ENCODE assay signal across 19 mouse cellular contexts in the genomic region with DNA sequence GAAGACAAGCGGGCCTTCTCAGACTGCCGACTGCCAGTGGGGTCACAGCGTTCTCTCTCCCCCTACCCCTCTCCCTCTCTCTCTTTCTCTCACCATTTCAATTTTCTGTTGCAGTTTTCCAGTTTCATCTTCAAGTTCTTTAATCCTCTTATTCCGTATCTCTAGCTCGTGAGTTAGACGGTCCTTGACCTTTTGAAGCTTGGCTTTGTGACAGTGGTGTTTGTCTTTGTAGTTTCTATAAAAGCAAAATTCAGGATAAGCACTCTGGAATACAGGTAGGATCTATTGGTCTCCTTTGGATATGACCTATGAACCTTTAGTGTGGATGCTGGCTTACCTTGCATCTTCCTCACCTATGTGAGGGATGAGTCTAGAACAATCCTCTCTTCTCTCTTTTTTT.
"Had no signal": no experiment of that assay in that cellular context is flagged by ENCODE, and none has a peak within 500 bp of the region (broad histone marks: within the 10 kb centered on the region; RNA-seq: fewer than 3 reads in every experiment).

No protein-coding gene starts in this region.

- ATAC-seq: midbrain, embryonic 16.5 days had no signal

- H3K9ac ChIP-seq: lung, embryonic 14.5 days; midbrain, embryonic 12.5 days; neural tube, embryonic 13.5 days; neural tube, embryonic 15.5 days had no signal

- H3K4me2 ChIP-seq: lung, embryonic 14.5 days; midbrain, embryonic 12.5 days; neural tube, embryonic 13.5 days; neural tube, embryonic 15.5 days had no signal

- H3K36me3 ChIP-seq: midbrain, embryonic 10.5 days; midbrain, embryonic 12.5 days; neural tube, embryonic 13.5 days had no signal

- H3K4me3 ChIP-seq: midbrain, embryonic 10.5 days; midbrain, embryonic 12.5 days; myocyte; neural tube, embryonic 13.5 days; neural tube, embryonic 15.5 days had no signal

- H3K27ac ChIP-seq: midbrain, embryonic 10.5 days; midbrain, embryonic 12.5 days; neural tube, embryonic 13.5 days; neural tube, embryonic 15.5 days had no signal

- H3K27me3 ChIP-seq: midbrain, embryonic 12.5 days; neural tube, embryonic 13.5 days; neural tube, embryonic 15.5 days had no signal

- H3K9me3 ChIP-seq: midbrain, embryonic 10.5 days; midbrain, embryonic 12.5 days; neural tube, embryonic 13.5 days; neural tube, embryonic 15.5 days had no signal

- DNase-seq: lung, adult 18-20 months; lung, embryonic 14.5 days; lung, postnatal 10 days; lung, postnatal 4 days; midbrain, embryonic 14.5 days; retina, postnatal 1 day; right cerebral cortex, adult 18-20 months; right cerebral cortex, postnatal 25 days; right cerebral cortex, postnatal 4 days; spleen, adult 18-20 months; thymus, adult 18-20 months; thymus, postnatal 25 days; thymus, postnatal 4 days had no signal
